Mouse (Mus musculus) layer of hippocampus, adult 11-12 months (tissue): ENCODE data around the gene Hoxd13.

Experiments used
- DNase-seq: peaks from one replicate; pipeline ENCODE4 v3.0.0; 2022; ENCODE audit warnings: low spot score

The Hoxd13 gene

GRCm38 (mm10) chr2:74667842-74668357, at the start of gene Hoxd13:
Gene Hoxd13, plus strand, starts transcription at chr2:74668310.
- DNase-seq, result no peak

- DNase-seq, result no peak
Measured at GRCm38 (mm10) chr2:74619676-74620246, 48.3 kb upstream of the Hoxd13 start.

GRCm38 (mm10) chr2:74620368-74620767, 47.7 kb upstream of the Hoxd13 start:
- DNase-seq, result no peak

- no peak for DNase-seq
Measured at GRCm38 (mm10) chr2:74635412-74635811, 32.7 kb upstream of the Hoxd13 start.

- DNase-seq, result no peak
Measured at GRCm38 (mm10) chr2:74642431-74642830, 25.7 kb upstream of the Hoxd13 start.

- DNase-seq, result no peak
Measured at GRCm38 (mm10) chr2:74645631-74646030, 22.5 kb upstream of the Hoxd13 start.

GRCm38 (mm10) chr2:74647082-74647864, 20.8 kb upstream of the Hoxd13 start:
- no peak for DNase-seq

GRCm38 (mm10) chr2:74652996-74653340, 15.1 kb upstream of the Hoxd13 start:
- DNase-seq, result no peak

- no peak for DNase-seq
Measured at GRCm38 (mm10) chr2:74653781-74654535, 14.2 kb upstream of the Hoxd13 start.

- DNase-seq, result no peak
Measured at GRCm38 (mm10) chr2:74654743-74655419, 13.2 kb upstream of the Hoxd13 start.

- DNase-seq, result no peak
Measured at GRCm38 (mm10) chr2:74655420-74655781, 12.7 kb upstream of the Hoxd13 start.

GRCm38 (mm10) chr2:74655821-74656631, 12.1 kb upstream of the Hoxd13 start:
- DNase-seq, result no peak

- DNase-seq, result no peak
Measured at GRCm38 (mm10) chr2:74656632-74657021, 11.5 kb upstream of the Hoxd13 start.

GRCm38 (mm10) chr2:74657251-74658023, 10.7 kb upstream of the Hoxd13 start:
- no peak for DNase-seq

GRCm38 (mm10) chr2:74658024-74658666, 10.0 kb upstream of the Hoxd13 start:
- DNase-seq, result no peak

GRCm38 (mm10) chr2:74658667-74659371, 9.3 kb upstream of the Hoxd13 start:
- no peak for DNase-seq

GRCm38 (mm10) chr2:74659507-74660005, 8.6 kb upstream of the Hoxd13 start, which contains the start of gene Evx2:
Gene Evx2, minus strand, starts transcription at chr2:74659557.
- no peak for DNase-seq

- no peak for DNase-seq
Measured at GRCm38 (mm10) chr2:74660421-74661375, 7.4 kb upstream of the Hoxd13 start.
